Mouse (Mus musculus) thymus, postnatal 36 days (tissue): ENCODE results near the gene Sohlh1.

Experiments
- DNase-seq, 2 experiments: peaks; one replicate each; pipeline ENCODE4 v3.0.0; 2022; ENCODE audit warnings: mixed read lengths in 2 of 2

The Sohlh1 gene

DNA sequence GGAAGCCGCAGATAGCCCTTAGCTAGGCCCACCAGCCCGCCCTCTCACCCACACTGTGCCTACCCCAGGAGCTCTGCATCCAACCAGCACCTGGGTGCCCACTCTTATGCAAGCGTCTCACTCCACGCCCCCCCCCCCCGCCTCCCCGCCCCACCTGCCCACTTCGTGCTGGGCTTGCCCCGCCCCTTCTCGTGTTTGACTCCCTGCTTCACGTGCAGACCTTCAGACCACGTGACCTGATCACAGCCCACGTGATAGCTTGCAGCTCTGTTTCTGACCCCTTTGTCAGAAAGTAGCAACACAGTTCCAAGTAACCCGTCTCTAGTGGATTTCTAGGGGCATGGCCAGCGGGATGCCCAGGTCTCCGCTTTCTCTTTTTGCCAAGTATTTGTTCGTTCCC is at the start of gene Sohlh1:
TSS of gene Sohlh1 (minus strand) at position 23 of the 400 bp plus-strand sequence.
- DNase-seq, result no peak

DNA sequence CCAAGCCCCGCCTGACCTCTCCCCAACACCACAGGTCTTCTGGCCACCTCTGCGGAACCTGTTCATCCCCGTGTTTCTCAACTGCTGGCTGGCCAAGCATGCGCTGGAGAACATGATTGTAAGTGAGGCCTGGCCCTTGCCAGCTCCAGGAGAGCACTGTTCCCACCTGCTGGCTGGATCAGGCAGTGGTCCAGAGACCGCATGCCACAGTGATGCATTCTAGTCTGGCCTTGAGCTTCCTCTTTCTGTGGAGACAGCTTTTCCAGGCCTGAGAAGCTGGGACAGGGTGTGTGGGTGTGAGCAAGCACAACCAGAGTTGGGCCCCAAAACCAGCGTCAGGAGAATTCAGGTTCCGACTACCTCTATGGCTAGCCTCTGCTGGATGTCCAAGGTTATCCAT is 45.4 kb upstream of the Sohlh1 start:
- DNase-seq, result no peak

DNA sequence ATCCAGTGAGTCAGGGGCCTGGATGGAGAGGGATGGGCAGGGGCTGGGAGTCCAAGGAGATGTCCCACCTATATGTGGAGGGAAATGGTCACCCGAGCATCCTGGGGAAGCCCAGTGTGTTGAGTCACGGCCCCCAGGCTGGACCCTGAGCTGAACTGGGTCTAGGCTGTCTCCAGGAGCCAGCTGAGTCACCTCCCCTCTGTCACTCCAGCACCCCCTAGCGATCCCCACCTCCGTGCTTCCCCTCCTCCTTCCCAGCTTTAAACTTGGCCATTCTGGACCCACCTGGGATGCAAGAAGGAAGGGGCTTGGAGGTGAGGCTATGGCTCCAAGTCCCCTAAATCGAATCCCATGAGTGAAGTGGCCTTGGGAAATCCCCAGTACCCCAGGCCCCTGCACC is 41.1 kb upstream of the Sohlh1 start:
- DNase-seq, result no peak

DNA sequence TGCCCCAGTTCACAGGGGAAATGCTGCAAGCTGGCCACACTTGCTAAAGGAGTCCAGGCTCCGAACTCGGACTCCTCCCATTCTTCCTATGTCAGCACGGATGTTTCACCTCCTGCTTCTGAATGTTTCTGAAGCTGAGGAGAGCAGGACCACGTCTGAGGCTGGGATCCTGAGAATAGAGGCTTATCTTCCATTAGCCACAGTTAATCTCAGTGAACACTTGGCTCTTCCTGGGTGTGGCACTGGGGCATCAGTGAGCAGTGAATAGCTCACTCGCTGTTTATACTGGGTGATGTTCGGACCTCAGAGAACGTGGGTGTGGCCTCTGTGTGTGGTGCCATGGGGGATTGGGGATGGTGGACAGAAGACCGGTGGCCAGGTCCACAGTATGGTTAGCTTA is 40.2 kb upstream of the Sohlh1 start:
- no peak for DNase-seq

DNA sequence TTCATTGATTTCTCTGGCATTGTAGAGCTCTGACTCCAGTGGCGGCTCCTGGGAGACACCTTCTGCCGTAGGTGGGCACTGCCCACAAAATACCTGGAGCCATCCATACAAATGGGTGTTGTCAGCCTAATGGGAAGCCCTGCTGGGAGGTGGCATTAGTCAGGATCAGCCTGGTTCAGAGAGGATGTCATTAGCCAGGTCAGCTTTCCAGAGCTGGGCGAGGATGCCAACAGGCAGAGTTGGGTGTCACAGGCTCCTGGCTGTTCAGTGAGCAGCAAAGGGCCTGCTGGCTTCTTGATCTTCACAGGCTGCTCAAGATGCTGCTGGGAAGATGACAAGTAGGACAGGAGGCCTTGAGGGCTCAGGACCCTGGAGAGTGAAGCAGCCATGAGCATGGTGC is 37.7 kb upstream of the Sohlh1 start:
- no peak for DNase-seq

DNA sequence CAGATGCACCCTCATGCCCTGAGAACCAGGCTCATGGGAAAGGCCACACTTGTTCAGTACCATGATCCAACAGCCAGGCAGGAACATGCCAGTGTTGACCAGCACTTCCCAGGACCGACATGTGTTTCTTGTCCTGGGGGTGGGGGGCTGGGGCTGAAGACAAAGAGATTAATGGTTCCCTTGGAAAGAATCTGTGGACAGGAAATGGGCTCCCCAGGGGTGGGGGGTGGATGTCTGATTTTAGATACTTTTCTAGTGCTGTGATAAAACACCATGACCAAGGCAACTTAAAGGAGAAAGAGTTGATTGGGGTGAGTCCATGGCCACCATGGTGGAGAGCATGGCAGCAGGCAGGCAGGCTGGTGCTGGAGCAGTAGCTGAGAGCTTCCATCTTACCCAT is 35.2 kb upstream of the Sohlh1 start:
- DNase-seq, result no peak

DNA sequence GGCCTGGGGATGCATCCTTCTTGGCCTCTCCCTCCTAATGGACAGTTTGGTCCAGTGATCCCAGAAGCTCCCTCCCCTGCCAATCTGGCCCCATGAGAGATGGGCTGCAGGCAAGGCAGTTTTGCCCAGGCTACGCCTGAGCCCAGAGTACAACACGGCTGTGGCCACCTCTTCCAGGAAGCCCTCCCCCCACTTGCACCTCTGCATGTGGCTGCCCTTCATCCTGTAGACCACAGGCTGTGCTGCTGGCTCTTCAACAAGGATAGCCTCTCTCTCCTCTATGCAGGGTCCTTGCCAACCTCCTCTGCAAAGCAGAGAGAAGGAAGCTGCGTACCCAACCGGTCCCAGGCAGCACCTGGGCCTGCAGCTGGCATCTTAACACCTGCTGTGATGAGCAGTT is 32.0 kb upstream of the Sohlh1 start:
- no peak for DNase-seq

DNA sequence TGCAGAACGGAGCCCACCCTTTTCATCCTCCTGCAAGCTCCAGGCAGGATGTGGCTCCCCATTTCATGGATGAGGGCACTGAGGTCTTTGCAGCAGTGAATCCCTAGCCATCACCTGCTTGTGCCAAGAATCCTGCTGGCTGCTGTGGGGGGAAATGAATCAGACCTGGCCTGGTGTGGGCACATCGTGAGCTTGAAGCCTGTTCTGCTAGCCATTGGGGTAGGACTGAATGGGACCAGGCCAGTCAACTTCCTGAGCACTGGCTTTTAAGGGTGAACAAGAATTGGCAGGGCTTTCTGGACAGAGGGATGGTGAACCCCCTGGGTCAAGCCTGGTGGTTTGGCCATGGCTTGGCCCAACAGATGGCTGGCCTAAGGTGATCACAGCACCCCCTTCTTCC is 31.5 kb upstream of the Sohlh1 start:
- no peak for DNase-seq

DNA sequence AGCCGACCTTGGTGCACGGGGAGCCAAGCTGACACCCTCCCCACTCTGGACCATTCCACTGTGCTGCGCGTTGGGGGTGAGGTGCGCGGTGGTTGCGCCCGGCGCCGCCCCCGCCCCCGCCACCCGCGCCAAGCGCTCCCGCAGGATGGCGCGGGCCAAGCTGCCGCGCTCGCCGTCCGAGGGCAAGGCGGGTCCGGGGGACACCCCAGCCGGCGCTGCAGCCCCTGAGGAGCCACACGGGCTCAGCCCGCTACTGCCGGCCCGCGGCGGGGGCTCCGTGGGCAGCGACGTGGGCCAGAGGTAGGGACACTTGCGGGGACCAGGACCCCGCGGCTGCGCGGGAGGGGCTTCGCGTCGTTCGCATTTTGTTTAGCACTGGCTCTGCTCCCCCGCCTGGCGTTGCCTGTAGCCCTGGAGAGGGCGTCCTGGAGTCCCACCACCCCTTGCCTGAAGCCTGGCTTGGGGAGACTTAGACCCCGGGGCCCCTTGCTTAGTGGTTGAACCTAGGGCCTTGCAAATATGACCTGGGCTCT is 30.8 kb upstream of the Sohlh1 start:
- DNase-seq, result no peak

DNA sequence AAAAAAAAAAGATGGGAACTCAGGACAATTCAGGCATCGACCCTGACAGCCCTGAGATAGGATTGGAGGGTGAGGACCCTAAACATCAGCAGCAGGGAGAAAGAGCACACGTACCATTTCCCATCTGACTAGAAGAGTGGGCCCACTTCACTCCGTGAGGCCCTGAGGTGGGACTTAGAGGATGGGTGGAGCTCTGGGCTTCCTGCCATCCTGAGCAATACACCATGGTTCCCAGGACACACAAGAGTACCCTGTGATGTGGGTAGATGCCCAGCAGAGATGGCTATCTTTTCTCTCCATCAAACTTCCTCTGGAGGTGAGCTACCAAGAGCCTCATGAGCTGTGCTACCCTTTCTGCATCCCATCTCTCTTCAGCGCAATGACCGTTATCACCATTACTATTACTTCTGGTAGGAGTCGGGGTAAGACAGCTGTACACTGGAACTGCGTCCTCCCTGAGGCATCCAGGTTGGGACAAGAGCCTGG is 30.2 kb upstream of the Sohlh1 start:
- no peak for DNase-seq

DNA sequence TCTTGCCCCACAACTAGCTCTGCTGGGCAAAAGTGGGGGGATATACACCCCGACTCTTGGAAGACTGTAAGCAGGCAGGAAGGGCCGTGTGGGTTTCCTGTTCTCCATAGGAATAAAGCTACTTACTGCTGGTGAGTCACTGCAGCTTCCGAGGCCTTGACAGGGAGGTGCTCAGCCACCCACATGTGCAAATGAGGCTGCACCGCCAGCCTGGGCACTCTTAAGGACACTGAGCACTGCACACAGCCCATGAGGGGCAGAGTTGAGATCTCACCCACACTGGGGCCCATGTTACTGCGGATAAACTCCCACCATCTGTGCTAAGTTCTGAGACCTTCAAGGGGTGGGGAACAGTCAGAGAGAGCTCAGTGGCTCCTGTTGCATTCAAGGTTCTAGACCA is 19.6 kb upstream of the Sohlh1 start:
- DNase-seq, result no peak

DNA sequence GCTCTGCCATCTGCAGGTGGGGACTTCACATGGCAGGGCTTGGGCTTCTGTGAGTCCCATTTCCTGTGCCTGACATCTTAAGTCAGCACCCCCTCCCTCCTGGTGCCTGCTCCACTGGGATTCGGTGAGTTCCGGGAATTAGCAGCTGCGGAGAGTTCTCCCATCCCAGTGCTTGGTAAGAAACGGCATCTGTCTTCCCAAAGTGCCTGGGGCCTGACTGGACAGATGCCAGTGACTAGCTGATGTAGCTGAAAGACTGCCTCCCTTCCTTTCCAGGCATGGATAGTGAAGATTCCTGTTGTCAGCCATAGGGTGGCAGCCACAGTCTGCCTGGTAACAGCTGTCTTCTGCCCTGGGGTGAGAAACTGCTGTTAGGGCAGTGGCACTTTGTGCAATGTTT is 18.4 kb upstream of the Sohlh1 start:
- no peak for DNase-seq

DNA sequence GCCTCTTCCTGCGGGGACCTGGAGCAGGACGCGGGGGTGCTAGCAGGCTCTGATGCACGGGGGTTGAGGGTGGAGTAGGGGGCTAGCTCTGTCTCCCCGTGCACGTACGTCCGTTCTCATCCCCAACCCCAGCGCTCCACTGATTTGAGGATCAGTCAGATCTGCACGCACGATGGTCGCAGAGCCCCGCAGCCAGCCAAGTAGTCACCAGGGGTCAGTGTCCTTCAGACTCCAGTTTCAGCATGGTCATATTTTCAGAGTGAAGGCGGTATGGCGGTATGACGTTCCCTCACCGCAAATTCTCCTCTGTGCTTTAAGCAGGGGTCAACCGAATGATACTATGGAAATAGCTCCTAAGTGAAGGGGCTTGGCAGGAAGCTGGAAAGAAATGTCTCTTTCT is 17.2 kb upstream of the Sohlh1 start:
- no peak for DNase-seq

DNA sequence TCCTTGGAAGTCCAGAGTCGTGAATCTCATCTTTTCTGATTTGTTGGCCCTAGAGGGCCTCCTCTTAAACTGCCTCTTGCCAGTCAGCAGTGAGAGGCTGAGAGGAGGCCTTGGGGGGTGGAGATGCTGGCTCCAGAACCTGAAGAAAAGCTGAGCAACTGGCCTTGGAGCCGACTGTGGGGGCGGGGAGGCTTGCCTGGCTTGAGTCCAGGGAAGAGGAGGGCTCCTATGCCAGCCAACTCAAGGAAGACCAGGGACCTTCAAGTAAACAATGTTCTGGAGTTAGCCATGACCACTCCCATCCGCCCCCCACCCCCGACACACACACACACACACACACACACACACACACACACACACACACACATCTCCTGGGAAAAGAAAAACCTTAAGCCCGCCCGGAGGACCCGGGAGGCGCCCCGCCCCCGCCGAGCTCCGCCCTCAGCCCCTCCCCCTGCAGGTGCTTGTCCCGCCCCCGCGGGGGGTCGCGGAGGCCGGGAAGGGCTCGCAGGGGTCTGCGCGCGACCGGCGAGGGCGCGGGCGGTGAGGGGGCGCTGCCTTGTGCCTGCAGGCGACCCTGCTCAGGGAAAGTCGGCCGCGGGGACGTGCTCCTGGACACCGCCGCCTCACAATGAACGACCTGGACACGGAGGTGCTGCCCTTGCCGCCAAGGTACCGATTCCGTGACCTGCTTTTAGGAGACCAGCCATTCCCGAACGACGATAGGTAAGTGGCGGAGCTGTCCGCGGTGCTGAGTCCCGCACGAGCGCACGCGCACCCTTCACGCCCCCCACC is 16.5 kb upstream of the Sohlh1 start, which contains the start of gene Kcnt1:
TSS of gene Kcnt1 (plus strand) at position 398 of the 795 bp plus-strand sequence.
- DNase-seq, result peak; percentile 8 to 11

DNA sequence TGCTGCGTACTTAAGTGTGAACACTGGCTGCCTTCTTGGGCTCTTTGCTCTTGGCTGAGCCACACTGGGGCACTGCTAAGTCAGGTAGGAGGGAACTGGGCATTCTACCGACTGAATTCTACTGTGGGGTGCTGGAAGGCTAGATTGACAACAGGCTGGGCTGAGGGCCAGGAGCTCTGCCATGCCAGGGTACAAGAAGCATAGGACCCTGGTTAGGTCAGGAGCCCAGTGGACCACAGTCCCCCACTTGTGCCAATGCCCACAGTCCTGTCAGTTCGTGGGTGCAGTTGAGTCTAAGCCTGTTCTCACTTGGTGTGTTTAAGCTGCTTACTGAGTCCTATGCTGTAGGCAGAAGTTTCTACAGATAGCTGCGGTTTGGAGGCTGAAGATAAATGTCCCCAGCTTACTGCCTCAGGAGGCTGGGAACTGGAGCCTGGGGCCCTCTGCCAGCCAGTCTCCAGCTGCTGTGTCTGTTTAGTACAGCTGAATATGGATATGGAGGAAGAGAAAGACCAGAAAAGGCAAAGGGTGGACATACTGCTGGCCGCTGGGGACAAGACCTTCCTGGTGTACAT is 15.7 kb upstream of the Sohlh1 start:
- no peak for DNase-seq

DNA sequence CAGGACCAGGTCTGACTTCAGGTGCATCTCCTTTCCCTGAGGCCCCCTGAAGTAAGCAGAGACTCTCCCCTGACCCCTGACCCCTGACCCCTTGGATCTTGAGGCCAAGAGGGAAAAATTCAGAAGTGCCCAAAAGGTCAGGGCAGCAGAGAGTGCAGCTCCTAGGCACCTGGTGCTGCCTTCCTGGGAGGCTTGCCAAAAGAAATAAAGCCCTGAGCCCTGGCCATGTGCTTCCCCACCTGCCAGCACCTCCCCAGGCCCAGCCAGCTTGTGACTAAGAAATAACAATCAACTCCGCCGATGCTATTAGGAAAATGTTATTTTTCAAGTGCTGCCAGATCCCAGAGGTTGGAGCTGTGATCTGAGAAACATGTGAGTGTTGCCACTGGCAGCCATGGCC is 15.0 kb upstream of the Sohlh1 start:
- no peak for DNase-seq

DNA sequence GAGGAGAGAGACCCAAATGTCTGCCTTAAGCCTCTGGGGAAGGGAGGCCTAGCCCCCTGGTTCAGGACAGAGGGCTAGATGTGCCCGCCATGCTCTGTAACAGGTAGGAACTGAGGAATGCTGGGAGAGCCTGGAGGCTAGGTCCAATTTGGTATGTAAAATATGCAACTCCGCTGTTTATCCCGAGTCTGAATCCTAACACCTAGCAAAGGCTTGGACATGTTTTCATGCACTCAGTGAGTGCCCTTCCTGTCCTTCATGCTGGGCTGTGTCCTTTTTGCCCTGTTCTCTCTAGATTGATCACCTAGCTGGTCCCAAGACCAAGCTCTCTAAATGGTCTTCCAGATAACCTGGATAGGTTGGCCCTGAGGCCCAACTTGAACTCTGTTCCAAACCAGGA is 12.8 kb upstream of the Sohlh1 start:
- DNase-seq, result no peak

DNA sequence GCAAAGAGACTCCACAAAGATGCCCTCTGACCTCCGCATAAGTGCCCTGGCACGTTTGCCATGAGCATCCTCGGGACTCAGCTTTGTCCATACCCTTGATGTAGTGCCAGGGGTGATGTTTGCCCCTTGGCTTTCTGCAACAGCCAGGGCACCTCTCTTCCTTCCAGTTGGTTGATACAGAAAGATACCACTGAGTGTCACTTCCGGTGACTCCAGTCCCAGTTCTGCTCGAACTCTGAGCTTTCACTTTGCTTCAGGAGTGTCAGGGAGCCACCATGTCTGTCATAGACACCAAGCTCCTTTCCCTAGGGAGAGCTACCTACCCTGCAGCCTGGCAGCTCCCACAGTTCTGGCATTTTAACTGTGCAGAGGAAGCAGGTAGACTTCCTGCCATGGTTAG is 7.0 kb upstream of the Sohlh1 start:
- peak in 1 of 2 experiments; percentile 21 for DNase-seq

DNA sequence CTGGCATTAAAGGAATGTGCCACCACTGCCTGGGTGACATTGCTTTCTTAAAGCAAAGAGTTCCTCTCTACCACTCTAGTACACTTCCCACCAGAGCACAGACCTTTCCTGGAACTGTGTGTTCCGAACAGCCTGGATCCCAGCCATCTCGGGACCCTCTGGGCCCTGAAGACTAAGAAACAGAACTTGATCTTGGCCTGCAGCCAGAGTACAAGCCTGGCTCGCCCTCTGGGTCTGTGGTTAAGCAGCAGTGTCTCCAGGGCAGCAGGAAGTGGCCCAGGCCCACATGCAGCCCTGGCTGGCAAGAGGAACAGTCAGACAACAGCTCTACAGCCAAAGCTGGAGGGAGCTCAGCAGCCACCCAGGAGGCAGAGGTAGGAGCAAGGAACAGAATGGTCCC is 5.6 kb upstream of the Sohlh1 start:
- no peak for DNase-seq

DNA sequence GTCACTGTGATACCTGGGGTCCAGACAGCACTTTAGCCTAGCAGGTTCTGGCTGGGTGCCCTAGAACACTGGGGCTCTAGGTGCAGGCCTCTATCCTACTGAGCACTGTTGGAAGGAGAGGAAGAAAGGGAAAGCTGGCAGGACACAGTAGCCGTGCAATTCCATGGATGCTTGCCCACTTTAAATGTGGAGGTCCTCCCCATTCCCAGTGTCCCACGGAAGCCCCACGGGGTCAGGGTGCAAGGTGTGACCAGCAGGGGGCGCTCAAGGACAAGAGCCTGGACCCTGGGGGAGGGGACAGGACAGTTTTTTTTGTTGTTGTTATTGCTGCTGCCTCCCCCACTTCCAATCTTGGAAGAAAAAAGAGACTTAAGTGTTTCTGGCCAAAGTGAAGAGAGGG is 3.3 kb upstream of the Sohlh1 start:
- DNase-seq, result peak; percentile 51 to 66

DNA sequence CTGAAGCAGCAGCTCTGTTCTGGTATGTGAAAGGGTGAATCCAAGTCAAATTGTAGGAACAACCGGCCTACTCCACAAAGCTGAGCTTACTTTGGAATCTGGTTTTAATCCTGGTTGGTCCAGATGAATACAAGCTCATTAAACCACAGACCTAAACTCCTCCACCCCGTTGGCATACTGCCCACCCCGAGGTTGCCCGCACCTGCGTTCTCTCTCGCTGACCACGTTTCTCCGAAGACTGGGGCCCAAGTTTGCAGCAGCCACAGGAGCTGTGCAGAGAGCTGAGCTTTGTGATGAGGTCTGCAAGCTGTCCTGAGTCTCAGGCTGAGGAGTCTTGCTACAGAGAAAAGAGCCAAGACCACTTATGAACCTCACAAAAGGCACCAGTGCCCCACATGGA is 532 bp downstream of the Sohlh1 start:
- no peak for DNase-seq

DNA sequence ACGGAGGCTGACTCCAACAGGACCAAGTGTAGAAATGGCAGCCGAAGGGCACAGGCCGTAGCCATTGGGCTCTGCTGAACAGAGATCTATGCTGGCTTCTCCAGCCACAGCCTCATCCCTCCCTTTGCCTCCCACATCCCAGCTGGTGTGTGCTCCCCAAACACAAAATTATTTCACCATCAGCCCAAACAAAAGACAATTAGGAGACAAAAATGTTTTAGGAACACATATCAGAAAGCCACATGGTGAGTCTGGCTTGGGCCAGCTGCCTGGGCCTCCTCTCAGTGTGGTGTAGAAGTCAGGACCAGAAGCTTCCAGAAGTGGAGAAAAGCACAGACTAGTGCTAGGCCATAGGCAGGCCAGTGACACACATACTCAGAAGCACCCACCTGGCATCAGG is 3.0 kb downstream of the Sohlh1 start:
- DNase-seq, result no peak

DNA sequence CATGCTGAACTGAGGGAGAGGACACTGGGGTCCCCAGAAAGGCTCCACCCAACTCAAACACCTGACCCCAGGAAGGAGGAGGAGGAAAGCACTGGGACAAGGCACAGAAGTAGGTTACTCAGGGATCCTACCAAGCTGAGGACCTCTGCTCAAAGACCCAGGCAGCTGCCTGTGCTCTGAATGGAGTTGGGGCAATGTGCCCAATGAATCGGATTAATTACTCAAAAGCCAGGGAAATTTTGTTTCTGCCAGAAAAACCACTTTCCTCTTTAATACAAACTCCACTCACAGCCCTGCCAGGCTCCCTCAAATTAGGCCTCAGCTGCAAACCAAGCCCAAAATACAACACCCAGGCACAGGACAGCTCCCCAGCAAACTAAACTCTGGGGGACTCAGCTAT is 4.3 kb downstream of the Sohlh1 start:
- no peak for DNase-seq

DNA sequence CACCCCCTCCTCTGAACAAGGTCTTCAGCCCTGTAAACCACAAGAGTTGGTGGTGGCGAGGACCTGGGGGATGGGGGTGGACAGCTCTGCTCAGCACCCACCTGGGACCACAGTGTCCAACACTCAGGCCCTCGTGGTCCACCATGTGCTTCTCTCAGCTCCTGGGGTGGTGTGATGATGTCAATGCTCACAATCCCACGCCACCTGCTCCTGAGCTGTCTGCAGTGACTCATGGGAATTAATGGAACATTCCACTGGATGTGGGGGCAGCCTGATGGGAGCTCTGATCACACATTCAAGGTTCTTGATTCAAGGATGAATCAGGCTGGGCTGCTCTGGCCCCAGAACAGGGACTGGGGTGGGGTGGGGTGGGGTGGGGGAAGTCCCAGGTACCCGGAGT is 4.9 kb downstream of the Sohlh1 start:
- no peak for DNase-seq
